Mouse (Mus musculus) adrenal gland, adult 18-20 months (tissue): Measurements from ENCODE around the gene Spata33. TPM values are rescaled to one million over a fixed set of nuclear protein-coding genes. Genes with fewer than 3 reads are reported as not detected.
"Not testable (repeated sequence)": the region's sequence is repeated elsewhere in the genome, so short reads cannot be mapped to it uniquely, and the experiment has no call there.

Experiments used
- DNase-seq, 2 experiments: peaks; one replicate each; pipeline ENCODE4 v3.0.0; 2021 to 2022; ENCODE audit warnings: low spot score in 2 of 2
- total RNA-seq, 2 experiments: library from RNA; stranded (reverse); gene quantifications; 1 replicate in 1 of 2; 2 replicates in 1 of 2; pipeline ENCODE4 v1.2.3; 2021

The Spata33 gene
- total RNA-seq, 2 experiments from 2014 or later, result 3.4 to 3.6 TPM

GRCm38 (mm10) chr8:123232553-123232952, 19.9 kb downstream of the Spata33 start:
- DNase-seq, result no peak

- no peak for DNase-seq
These were observed 20.7 kb downstream of the Spata33 start for GRCm38 (mm10) chr8:123233300-123233699.

GRCm38 (mm10) chr8:123233760-123234159, 21.1 kb downstream of the Spata33 start:
- DNase-seq, result no peak

GRCm38 (mm10) chr8:123234918-123235519, 22.4 kb downstream of the Spata33 start:
- no peak for DNase-seq

- peak; percentile 87 for DNase-seq
These were observed 23.2 kb downstream of the Spata33 start, which contains the start of gene Spata2l for GRCm38 (mm10) chr8:123235520-123236497. Gene Spata2l (minus strand): TSS chr8:123236233.

- DNase-seq, result peak in 1 of 2 experiments; percentile 14
These were observed 26.8 kb downstream of the Spata33 start for GRCm38 (mm10) chr8:123239398-123239797.

- no peak for DNase-seq
These were observed 29.7 kb downstream of the Spata33 start for GRCm38 (mm10) chr8:123242107-123242923.

GRCm38 (mm10) chr8:123243053-123243452, 30.4 kb downstream of the Spata33 start:
- no peak for DNase-seq

GRCm38 (mm10) chr8:123244382-123244781, 31.8 kb downstream of the Spata33 start:
- no peak for DNase-seq

GRCm38 (mm10) chr8:123245543-123245942, 32.9 kb downstream of the Spata33 start:
- no peak for DNase-seq

GRCm38 (mm10) chr8:123247748-123248147, 35.1 kb downstream of the Spata33 start:
- DNase-seq, result no peak

- DNase-seq, result no peak
These were observed 36.0 kb downstream of the Spata33 start for GRCm38 (mm10) chr8:123248596-123248995.

GRCm38 (mm10) chr8:123250940-123251339, 38.3 kb downstream of the Spata33 start:
- no peak for DNase-seq

GRCm38 (mm10) chr8:123252925-123253324, 40.3 kb downstream of the Spata33 start:
- no peak for DNase-seq

GRCm38 (mm10) chr8:123253451-123254098, 40.9 kb downstream of the Spata33 start:
- DNase-seq, result no peak

- DNase-seq, result peak; percentile 86 to 91
These were observed 41.7 kb downstream of the Spata33 start, which contains the start of the genes Zfp276 and Vps9d1 for GRCm38 (mm10) chr8:123254099-123254885. Gene Zfp276 (plus strand): TSS chr8:123254195. Gene Vps9d1 (minus strand): TSS chr8:123254348.

GRCm38 (mm10) chr8:123255170-123255569, 42.5 kb downstream of the Spata33 start:
- DNase-seq, result no peak

- no peak for DNase-seq
These were observed 44.5 kb downstream of the Spata33 start for GRCm38 (mm10) chr8:123257114-123257513.

GRCm38 (mm10) chr8:123257593-123257992, 45.0 kb downstream of the Spata33 start:
- not testable (repeated sequence) for DNase-seq
